Mouse (Mus musculus) layer of hippocampus, postnatal 25 days (tissue): ENCODE data around the gene Gabarap. TPM values are rescaled to one million over a fixed set of nuclear protein-coding genes. Genes with fewer than 3 reads are reported as not detected.

Experiments
- DNase-seq, 2 experiments: peaks; one replicate each; pipeline ENCODE4 v3.0.0; 2022; ENCODE audit warnings: mixed read lengths in 2 of 2, low spot score in 1 of 2; ENCODE audit errors: extremely low spot score in 1 of 2
- total RNA-seq, 2 experiments: library from RNA; stranded (reverse); gene quantifications; 2 replicates each; pipeline ENCODE4 v1.2.3; 2021

Gene Gabarap
- total RNA-seq, 2 experiments from 2014 or later, result 229 to 258 TPM

- DNase-seq, result no peak
These were observed 24.0 kb upstream of the Gabarap start for GRCm38 (mm10) chr11:69966860-69967517.

GRCm38 (mm10) chr11:69968793-69969192, 22.1 kb upstream of the Gabarap start:
- no peak for DNase-seq

GRCm38 (mm10) chr11:69970222-69970621, 20.7 kb upstream of the Gabarap start:
- no peak for DNase-seq

GRCm38 (mm10) chr11:69970775-69971174, 20.2 kb upstream of the Gabarap start:
- no peak for DNase-seq

- DNase-seq, result no peak
These were observed 16.0 kb upstream of the Gabarap start for GRCm38 (mm10) chr11:69974907-69975306.

- DNase-seq, result no peak
These were observed 14.7 kb upstream of the Gabarap start for GRCm38 (mm10) chr11:69976271-69976670.

GRCm38 (mm10) chr11:69979827-69980195, 11.1 kb upstream of the Gabarap start:
- no peak for DNase-seq

- peak; percentile 98 to 100 for DNase-seq
These were observed 10.5 kb upstream of the Gabarap start for GRCm38 (mm10) chr11:69980196-69981140.

- DNase-seq, result peak in 1 of 2 experiments; percentile 56
These were observed 9.7 kb upstream of the Gabarap start, which contains the start of gene Ctdnep1 for GRCm38 (mm10) chr11:69981141-69981762. TSS of gene Ctdnep1 (plus strand) at chr11:69981156.

GRCm38 (mm10) chr11:69982225-69982624, 8.7 kb upstream of the Gabarap start, which contains the start of gene Elp5:
TSS of gene Elp5 (minus strand) at chr11:69982517.
- DNase-seq, result no peak

- DNase-seq, result no peak
These were observed 8.1 kb upstream of the Gabarap start for GRCm38 (mm10) chr11:69982877-69983276.

- DNase-seq, result no peak
These were observed 7.6 kb upstream of the Gabarap start for GRCm38 (mm10) chr11:69983377-69983776.

GRCm38 (mm10) chr11:69984431-69984830, 6.5 kb upstream of the Gabarap start:
- no peak for DNase-seq

- DNase-seq, result no peak
These were observed 994 bp upstream of the Gabarap start for GRCm38 (mm10) chr11:69989949-69990348.

- no peak for DNase-seq
These were observed 768 bp downstream of the Gabarap start for GRCm38 (mm10) chr11:69991711-69992110.

GRCm38 (mm10) chr11:69992396-69992795, 1.5 kb downstream of the Gabarap start:
- DNase-seq, result no peak

- no peak for DNase-seq
These were observed 2.0 kb downstream of the Gabarap start for GRCm38 (mm10) chr11:69992932-69993331.

GRCm38 (mm10) chr11:69994401-69995090, 3.6 kb downstream of the Gabarap start:
- DNase-seq, result no peak

- DNase-seq, result peak; percentile 88 to 91
These were observed 4.5 kb downstream of the Gabarap start, which contains the start of gene Phf23 for GRCm38 (mm10) chr11:69995391-69995960. TSS of gene Phf23 (plus strand) at chr11:69995777.
